Mouse (Mus musculus): ENCODE data around the gene Tigar.

The Tigar gene

DNA sequence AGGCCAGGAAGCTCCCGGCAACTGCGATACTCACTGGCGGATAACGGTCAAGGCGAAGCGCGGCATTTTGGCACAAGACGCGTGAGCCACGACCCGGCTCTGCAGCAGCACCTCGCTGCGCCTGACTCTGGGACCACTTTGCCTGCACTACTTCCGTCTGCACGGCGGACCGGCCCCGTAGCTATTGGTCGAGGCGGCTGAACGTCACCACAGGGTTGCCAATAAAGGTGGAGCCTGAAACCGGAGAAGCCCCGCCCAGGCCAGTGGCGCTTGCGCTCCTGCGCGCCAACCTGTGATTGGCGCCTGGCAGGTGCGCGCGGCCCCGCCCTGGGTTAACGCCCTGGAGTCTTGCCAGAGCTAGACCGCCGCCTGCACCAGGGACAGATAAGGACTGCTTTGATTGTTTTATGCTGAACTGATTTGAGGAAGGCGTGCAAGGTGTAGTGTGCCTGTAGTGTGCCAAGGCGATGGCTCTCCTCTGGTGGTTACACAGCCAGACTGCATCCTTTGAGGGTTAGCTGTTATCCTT is at the start of gene Tigar:
TSS of gene Tigar (minus strand) at position 156 of the 529 bp plus-strand sequence.
- peak; percentile 92 to 95 for DNase-seq

DNA sequence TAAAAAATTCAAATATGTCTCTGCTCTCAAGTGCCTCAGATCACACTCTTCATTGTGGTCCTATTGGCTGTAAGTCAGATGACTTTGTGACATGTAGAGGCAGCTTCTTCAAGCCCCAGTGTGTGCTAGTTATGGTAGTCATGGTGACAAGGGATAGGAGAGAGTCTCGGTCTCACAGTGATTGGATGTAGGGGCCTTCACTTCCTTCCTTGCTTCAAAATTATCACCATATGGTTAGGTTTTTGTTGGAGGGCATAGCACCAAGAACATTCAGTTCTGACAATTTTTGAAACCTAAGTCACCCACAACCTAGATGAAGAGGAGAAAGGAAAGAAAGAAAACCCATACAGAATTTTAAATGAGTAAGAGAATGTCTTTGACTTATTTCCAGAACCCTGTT is 48.0 kb upstream of the Tigar start:
- DNase-seq, result no peak

DNA sequence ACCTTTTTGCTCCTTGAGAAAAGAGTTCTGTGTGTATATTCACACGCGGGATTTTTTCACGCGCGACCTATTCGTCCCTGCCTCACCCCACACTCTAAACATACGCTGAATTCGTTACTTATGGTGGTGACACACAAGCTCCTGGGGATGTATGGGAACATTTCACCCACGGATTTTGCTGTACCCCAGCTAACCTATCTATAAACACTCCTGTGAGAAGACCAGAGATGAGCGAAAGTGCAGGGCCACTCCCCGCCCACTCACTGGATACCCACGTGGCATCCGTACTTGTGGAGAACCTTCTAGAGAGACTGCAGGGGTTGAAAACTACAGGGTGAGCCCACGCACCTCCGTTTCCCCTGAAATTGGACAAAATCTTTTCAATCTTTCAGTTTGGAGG is 46.1 kb upstream of the Tigar start:
- DNase-seq, result peak; percentile 47 to 62

DNA sequence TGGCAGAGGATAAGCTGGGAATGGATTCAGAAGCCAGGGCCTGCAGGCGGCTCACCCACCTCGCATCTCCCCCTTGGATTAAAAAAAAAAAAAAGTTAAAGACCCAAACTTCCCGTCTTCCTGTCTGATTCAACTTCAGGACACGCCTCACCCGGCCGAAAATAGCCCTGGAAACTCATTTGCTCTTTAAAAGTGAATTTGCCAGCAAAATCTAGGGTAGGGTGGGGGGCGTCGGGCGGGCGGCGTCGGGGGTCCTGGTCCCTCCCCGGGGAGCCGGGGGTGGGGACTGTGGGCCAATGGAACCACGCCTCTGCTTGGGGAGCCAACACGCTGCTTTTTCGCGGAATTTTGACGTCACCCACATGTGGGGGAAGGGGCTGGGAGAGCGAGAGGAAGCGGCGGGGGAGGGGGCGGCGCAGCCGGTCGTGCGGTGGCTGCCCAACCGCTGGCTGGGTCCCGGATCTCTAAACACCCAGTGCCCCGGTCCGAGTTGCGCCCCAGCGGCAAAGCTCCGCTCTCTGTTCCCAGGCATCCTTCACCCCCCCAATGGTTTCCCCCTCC is 45.4 kb upstream of the Tigar start:
- DNase-seq, result peak; percentile 91 to 93

DNA sequence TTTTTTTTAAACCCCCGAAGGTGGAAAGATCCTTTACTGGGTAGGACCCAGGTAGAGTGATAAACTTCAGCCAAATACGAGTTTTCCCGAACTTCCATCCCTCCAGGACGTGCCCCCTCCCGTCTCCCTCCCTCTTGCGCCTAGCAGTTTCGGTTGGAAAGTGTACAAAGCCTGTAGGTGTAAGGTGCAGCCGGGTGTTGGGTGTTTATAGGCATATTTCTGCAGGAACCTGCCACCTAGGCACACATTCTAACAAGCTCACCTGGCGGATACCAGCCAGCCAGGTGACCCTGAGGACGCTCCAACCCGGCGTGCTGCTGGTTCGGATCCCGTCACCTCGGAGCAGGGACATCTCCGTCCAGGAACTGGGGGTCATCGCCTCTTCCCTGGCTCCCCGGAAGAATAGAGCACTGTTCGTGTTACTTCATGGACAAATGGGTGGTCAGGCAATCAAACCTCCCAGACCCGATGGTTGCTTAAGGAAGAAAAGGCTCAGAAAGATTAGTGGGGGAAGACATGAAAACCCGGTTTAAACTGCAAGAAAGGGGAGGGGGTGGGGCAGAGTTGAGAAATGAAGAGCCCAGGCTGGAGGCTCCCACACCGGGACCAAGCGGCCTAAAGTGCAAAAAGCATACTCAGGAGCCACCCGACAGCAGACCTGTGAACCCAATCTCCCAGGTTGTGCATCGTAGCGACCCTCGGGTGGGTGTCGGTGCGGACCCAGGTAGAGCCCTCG is 44.8 kb upstream of the Tigar start:
- peak; percentile 41 to 50 for DNase-seq

DNA sequence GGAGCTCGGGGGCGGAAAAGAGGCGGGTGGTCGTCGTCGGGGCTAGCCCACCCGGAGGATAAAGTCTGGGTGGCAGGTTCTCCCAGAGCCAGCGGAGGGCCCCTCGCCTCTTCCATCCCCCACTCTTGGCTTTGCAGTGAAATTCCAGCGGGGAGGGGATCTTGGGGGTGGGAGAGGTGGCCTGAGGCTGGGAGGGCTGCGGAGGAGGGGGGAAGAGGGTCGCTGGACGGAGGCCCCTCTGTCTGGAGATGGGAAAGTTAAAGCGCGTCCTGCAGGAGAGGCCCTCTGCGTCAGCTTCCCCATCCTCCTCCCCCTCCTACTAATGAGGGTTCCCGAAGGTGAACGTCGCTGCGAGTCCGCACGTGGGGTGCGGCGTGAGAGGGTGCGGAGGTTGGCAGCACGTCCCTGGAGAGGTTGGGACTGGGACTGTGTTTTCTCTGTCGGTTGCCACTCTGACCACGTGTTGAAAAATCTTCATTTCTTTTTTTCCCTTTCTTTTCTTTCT is 44.0 kb upstream of the Tigar start:
- peak; percentile 62 to 71 for DNase-seq

DNA sequence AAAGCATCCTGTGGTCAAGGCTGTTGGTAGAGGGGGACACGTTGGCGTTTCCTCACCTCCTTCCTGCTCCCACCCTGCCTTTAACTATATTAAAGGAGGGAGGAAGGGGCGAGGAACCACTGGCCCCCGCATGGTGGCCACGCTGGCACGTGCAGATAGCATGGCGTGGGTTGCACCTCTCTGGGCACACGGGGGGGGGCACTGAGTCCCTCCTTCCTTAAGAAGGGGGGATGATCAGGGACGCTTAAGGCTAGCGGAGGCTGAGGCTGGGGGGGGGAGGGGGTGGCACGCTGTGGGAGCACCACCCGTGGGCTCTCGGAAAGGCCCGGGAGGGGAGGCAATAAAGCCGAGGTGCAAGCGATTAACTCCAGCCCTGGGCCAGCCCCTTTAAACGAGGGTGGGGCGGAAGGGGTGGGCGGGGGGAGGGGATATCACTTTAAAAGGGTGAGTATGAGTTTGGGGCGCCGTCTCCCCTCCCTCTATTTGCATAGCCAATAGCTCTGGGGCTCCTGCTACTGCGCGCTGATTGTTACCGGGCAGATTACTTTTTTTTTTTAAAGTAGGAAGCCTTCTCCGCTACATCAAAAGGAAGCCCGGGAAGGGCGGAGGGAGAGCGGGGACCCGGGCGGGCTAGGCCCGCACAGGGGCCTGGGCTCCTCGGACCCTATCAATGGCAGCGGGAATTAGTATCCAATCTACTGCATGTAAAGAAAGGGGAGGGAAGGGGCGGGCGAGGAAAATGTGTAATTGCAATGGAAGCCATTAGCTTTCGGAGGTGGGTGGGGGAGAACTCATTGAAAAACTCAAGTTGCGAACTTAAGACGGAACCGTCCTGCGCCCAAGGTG is 43.0 kb upstream of the Tigar start, which contains the start of gene Ccnd2:
TSS of gene Ccnd2 (minus strand) at position 88 of the 846 bp plus-strand sequence.
- peak; percentile 76 to 86 for DNase-seq

DNA sequence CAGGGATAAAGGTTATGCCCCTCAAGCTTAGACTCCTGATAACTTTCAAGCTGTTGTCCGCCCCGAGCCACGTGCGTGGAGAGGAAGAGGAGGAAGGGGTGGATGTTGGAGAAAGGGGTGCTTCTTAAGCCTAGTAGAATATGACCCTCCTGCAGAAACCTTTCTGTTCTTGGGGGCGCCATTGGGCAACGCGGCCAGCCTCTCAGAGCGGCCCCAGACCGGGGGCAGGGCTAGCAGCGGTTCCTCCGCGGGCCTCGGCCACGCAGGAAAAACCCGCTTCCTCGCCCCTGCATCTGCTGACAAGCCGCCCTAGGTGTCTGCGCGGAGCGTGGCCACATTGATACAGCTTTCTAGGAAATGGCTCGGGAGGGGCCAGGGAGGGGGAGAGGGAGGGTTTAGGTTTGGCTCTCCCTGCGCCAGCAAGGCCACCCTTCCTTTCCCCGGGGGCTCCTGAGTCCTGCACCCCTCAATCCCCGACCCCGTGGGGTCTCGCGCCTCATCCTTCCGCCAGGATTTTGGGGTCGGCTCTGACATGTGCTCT is 42.3 kb upstream of the Tigar start:
- peak; percentile 66 to 76 for DNase-seq

DNA sequence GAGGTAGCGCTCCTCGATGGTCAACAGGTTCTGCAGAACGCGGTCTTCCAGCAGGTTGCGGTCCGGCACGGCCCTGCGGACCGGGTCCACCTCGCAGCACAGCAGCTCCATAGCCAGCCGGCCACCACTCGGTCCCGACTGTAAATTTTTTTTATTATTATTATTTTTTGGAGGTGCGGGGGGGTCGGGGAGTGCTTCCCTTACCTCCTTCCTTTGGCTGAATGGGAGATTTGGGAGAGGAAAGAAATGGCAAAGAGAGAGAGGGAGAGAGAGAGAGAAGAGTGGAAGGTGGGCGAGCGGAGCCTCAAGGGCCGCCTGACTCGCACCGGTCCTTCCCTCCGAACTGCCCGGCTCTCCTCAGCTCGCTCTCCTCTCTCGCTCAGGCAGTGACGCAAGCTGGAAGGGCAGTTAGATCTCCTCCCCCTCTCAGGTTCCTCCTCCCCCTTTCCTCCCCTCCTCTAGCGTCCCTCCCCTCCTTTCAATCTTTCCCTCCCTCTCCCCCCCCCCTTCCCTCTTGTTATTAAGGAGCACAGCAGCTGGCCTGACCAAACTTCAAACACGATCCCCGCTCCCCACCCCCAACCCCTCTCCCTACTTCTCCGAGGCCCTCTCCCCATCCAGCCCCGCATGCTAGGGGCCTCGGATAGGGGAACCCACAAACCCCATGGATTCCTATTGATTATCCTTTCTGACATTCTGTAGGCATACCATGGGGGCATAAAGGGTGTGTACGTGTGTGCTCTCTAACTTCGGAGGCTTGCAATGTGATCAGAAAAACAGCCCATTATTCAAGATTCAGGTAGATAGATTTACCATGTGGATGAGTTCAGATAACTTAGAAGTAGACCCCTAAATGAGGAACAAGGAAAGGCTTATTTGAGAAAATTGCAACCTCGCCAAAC is 41.6 kb upstream of the Tigar start:
- peak; percentile 82 to 88 for DNase-seq

DNA sequence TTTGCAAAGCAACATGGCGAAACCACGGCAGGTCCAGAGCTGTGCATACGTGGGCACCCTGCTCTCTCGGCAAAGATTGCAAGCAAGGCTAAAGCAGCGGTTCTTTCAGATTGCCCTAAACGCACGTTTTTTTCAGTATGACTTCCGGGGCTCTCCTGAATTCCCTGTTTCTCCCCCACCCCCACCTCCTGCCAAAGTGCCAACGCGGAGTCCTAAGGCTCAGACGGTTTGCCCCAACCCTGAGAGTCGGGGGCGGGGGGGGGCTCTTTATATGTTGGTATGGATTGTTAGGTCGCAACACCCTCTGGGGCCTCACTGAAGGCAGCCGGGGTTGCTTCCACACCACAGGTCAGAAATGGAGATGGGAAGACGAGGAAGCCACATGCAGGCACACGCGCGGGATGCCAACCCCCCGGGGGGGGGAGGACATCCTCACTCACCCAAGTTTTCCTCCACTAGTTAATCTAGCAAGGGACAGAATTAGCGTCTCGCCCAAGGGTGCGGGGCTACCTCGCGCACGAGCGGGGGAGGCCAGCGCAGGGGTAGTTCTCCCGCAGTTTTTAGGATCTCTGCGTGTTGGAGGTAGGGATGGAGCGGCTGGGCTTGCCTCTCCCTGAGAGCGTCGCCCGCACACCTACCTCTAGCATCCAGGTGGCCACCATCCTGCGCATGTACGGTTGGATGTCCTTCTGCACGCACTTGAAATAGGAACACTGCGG is 40.7 kb upstream of the Tigar start:
- DNase-seq, result peak; percentile 38 to 56

DNA sequence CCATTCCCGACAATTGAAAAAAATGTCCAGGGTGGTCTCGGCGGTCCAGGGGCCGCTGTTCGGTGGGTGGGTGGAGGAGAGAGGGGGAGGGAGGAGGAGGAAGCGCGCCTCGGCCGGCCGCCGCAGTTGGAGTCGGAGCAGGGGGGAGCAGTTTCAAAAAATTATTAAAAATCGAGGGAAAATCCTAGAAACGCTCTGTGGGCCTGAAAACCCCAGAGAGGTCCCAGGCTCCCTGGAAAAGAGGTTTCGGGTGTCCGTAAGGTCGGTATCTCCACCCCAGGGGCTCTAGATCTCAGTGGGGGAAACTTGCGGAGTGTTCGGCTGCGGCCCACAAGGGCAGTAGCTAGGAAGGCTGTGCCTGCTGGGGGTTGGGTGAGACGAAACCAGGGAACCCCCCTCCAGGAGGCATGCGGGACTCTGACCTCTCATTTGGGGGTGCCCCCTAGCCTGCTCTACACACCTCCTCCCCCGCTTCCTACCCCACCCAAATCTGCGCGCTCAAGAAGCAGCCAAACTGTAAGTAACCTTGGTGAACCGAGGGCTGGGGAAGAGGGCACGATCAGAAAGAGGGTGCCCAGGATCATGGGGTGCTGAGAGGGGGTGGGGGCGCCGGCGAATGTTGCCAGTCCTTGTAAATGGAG is 40.1 kb upstream of the Tigar start:
- DNase-seq, result peak; percentile 44 to 63

DNA sequence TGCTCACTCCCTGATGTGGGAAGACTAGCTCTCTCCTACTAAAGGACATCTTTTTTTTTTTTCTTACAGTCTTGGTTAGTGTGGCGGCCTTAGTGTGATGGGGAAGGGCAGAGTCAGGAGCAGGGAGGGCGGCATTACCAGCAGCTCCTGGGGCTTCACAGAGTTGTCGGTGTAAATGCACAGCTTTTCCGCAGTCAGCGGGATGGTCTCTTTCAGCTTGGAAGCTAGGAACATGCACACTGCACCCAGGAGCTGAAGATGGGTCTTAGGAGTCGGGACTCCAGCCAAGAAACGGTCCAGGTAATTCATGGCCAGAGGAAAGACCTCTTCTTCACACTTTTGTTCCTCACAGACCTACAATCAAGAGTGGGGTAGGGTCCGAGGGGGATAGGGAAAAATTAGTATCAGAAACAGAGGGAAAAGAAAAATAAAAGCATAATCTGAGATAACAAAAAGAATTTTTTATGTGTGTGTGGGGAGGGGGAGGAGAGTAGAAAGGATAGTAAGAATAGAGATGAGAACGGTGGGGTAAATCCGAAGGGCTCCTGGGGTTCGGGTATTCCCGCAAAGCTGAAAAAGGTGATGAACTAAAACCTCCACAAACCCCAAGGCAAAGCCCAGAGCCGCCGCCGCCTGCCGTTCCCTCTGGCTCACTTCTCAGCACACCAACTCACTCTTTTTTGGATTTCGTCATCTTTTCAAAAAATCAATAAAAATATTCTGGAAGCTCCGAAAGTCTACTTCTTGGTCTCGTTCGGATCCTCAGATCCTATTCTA is 39.4 kb upstream of the Tigar start:
- peak; percentile 62 to 70 for DNase-seq

DNA sequence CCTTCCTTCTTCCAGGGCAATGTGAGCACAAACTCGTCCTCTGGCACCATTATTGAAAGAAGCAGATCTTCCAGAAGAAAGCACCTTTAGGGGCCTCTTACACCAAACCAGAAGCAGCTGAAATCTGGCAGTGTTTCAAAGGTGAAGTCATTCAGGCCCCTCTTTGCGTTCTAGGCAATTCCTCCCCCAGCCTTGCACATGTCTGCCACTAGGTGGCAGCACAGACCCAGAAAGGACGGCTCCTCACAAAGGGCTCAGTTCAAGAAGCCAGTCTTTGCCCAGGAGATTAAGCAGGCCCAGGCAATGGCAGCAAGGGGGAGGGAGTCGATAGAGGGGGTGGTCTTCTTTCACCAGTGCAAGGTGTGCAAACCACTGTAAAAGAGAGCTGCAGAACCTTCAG is 38.3 kb upstream of the Tigar start:
- DNase-seq, result peak; percentile 89 to 93

DNA sequence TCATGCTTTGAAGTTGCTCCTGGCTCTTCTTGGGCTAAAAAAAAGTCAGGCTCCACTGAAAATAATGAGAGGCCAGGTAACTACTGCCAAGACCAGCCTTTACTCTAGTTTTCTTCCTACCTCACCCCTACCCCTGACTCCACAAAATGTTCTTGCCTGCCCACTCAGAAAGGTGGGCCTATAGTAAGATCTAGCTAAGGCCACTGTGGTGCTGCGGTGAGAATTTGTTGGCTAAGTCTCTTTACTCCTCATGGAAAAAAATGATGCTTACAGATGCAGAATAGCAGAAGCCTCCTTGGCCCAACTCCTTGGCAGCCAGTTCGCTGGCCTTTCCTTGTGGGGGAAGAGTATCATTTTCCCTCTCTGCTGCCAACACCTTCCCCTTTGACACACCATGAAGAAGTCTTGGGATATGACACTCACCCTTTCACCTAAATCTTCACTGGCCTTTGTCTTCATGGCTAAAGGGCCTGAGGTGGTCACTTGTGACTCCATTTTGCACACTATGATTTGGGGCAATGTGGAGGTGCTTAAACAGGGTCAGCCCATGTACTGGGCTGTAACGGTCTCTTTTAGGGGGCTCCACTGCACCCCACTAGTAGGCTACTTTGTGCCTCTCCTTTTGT is 37.1 kb upstream of the Tigar start:
- DNase-seq, result no peak

DNA sequence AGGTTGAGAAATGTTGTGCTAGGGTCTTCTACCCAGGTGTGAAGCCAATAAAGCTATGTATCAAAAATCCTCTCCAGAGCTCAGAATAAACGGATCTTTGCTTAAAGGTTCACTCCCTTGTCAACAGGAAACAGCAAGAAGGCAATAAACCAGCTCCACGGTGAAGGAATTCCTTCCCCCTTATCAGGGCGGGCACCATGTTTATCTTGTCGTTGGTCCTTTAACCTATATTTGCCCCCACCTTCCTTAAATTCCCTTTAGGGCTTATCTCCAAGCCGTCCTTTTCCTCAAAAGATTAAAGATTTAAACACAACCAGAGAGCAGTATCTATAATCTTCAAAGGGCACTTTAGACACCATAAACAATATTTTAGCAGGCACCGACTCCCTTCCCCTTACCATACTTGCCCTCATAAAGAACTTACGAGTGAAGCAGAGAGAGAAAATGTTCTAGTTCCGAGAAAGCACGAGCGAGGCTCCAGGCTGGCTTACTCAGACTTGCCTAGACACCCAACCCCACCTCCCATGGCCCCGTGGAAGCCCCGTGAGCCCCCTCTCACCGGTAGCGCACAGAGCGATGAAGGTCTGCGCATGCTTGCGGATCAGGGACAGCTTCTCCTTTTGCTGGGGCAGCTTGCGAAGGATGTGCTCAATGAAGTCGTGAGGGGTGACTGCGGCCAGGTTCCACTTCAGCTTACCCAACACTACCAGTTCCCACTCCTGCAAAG is 36.3 kb upstream of the Tigar start:
- no peak for DNase-seq

DNA sequence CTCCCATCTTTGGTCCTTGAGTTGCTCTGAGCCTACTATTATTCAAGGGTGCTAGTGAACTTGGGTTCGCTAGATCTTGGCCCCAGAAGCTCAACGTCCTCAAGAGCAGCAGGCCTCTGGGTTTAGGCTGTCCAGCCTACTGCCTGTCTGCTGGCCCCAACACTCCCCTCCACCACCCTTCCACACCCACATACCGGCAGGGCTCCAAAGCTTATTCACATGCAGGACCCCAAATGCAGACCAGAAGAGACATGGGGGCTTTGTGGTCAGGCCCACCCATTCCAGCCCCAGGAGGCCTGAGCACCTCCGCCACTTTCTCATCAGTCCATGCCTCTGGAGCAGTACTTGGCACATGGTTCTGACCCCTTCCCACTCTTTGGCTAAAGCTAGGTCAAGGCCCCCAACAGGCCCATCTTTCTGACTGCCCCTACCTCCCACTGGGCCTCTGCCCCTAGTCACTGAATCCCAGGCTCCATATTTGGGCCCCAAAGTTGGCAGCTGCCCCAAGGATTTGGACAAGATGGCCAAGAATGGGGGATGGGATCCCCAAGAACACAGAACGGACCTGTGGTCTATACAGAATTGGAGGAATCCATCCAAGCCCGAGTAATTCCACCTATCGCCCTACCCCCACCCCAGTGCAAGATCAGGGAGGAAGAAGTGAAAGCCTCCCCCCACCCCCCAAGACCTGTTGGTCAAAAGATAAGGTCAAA is 34.4 kb upstream of the Tigar start:
- DNase-seq, result no peak

DNA sequence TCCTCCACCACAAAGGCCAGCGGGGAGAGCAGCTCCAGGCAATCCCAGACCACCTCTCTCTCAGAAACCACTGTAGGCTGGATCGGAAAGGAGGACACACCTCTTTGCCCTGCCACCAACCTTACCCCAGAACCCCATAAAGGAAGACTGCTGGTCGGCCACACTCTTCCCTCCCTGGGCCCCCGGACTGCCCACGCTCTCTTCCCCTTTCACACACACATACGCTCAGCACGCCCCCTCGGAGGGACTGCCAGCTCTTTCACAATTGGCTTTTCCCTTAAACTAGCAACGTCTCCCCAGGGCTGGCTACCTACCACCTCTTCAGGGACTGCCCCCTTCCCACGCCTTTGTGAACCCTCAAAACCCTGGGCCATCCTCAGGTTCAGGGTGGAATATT is 33.8 kb upstream of the Tigar start:
- DNase-seq, result no peak

Measured in kidney, postnatal 4 days (tissue).